Mouse (Mus musculus): ENCODE data around the gene Csf3r. TPM values are rescaled to one million over a fixed set of nuclear protein-coding genes. Genes with fewer than 3 reads are reported as not detected.

Gene Csf3r
- polyA plus RNA-seq, 1 experiment, result 2.0 TPM

DNA sequence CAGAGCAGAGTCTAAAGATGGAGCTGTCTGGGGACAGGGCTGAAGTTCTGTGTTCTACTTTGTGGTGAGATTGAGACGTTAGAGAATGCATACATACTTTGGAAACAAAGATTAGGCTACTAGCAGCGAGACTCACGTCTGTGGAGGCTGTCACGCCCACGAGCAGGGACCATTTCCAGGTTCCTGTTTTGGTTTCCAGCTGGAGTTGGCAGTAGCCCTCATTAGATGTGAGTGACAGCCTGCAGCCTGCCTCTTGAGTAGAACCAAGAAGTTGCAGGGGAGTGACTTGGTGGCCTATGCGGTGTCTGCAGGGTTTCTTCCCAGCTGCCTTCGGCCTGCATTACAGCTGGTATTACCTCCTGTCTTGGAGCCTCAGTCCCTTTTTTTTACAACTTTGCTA lies 27.3 kb downstream of the Csf3r start:
- WGBS, result 67% methylated on average over 7 of the region's 7 CpGs
- no peak for DNase-seq (ENCODE audit: low read depth, low spot score)

DNA sequence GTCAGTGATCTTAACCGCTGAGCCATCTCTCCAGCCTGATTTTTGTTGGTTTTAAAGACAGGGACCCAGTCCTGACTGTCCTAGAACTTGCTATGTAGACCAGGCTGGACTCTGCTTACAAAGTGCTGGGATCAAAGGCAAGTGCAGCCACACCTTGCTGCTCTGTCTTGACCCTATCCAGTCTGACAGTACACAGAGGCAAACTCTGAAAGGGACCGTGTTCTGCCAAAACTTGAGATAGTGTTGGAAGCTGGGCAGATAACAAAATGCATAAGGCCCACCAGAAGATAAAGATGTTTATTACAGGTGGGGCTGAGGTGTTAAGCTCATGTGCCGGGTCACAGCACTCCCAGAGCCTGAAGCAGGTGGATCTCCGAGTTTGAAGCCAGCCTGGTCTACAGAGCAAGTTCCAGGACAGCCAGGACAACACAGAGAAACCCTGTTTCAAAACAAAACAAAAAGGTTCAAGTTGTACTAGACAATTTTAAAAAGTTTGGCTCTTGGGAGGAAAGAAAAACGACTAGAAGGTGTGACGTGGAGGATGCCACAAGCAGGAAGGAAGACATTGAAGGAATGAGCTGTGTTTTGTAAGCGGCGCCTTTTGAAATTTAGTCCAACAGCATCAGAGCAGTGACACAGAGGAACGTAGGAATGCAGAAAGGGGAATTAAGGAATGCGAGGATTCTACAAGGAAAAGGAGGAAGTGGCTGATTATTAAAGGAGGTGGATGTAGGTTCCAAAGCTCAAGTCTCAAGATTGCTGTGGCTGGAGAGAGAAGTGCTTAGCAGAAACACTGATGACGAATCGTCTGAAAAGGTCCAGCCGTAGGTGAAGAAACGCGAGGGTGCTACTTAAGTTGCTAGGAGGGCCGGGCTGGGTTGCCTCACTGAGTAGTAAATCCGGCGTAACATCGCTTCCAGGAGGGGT lies 33.1 kb downstream of the Csf3r start:
- WGBS, result 8% methylated on average over 19 of the region's 19 CpGs
- DNase-seq (ENCODE audit: low read depth, low spot score), result no peak

- DNase-seq (ENCODE audit: low read depth, low spot score), result peak; percentile 76
- WGBS, result 1% methylated on average over 57 of the region's 57 CpGs
Measured at GRCm38 (mm10) chr4:126058134-126058996, 34.0 kb downstream of the Csf3r start, which contains the start of gene Oscp1. TSS of gene Oscp1 (plus strand) at chr4:126058565.

DNA sequence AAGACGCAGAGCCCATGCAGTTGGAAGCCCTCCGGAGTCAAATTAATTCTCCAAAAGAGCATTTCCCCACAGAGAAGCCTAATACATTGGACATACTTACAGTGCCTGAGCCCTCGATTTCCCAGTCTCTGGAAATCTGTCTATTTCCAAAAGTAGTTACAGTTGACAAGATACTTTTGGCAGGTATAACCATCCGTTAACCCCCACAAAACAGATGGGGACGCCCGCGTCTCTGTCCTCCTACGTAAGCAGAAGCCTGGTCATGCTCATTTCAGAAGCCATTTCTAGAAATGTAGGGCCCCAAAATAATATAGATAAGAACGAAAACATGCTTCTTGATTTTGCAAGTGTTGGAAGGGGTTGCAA lies 34.6 kb downstream of the Csf3r start:
- DNase-seq (ENCODE audit: low read depth, low spot score), result no peak
- 37% methylated on average over 9 of the region's 9 CpGs for WGBS

DNA sequence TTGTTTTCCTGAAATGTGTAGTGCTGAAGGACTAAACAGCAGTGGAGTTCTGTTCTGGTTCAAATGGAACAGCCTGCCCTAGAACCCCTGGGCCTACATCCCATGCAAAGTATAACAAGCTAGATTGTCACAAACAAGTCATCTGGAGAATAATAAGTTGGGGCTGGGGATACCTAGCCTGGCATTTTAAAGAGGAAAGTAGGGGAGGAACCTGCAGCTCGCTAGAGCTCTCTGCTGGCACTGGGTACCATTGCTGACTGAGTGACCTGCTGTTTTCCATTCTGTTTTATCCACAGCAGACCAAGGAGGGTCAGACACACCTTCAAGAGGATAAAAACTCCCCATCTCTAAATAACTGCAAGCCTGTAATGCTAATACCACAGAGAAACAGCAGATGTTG lies 38.5 kb downstream of the Csf3r start:
- no peak for DNase-seq (ENCODE audit: low read depth, low spot score)
- WGBS, result 63% methylated on average over 1 of the region's 1 CpGs

- DNase-seq (ENCODE audit: low read depth, low spot score), result no peak
- 83% methylated on average over 7 of the region's 7 CpGs for WGBS
Measured at GRCm38 (mm10) chr4:126065241-126065640, 40.9 kb downstream of the Csf3r start.

DNA sequence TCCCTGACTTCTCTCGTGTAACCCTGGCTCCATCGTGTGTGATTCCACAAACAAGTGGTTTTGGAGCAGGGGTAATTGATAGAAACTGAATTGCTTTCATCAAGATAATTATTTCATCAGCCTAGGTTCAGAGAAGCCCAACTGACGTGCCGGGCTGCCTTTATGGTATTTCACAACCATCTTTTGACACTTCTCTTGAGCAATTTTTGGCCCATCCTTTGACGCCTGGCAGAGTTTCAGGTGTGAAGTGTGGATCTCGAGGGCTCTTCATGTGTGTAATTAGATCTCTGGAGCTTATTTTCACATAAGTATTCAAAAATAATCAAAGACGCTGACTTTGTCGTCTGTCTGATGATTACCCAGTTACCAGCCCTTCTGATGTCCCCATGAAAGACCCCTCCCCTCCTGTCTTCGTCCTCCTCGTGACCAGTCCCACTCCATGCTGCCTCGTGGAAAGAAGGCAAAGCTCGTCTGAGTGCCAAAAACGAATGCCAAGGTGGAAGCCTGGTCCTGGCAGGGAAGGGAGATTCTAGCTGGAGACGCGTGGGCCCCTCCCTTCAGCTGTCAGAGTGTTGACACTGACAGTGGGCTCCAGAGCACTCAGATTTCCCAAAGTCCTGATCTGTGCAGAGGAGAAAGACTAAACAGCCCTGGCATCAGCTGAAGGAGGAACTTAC lies 43.2 kb downstream of the Csf3r start:
- no peak for DNase-seq (ENCODE audit: low read depth, low spot score)
- 60% methylated on average over 15 of the region's 15 CpGs for WGBS

DNA sequence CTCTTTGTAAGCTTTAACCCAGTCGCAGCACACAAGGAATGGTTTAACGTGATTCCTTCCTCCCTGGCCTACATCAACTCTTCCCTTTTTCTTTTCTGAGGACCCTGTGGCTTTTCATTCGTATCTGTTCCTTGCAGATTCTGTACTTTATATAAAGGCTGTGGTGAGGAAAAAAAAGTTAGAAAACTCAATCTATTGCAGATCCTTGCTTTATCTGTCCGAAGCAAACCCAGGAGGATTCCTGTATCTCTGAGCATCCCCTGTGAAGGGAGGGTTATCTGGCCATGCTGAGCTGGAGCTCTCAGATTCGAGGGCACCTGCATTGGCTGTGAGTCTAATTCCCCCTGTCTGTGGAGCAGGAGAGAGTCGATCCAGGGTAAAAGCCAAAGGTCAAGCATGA lies 44.5 kb downstream of the Csf3r start:
- 84% methylated on average over 6 of the region's 6 CpGs for WGBS
- no peak for DNase-seq (ENCODE audit: low read depth, low spot score)

GRCm38 (mm10) chr4:126077833-126078232 lies 53.5 kb downstream of the Csf3r start:
- 68% methylated on average over 6 of the region's 6 CpGs for WGBS
- DNase-seq (ENCODE audit: low read depth, low spot score), result no peak

- DNase-seq (ENCODE audit: low read depth, low spot score), result no peak
- WGBS, result 61% methylated on average over 4 of the region's 4 CpGs
Measured at GRCm38 (mm10) chr4:126079266-126079665, 54.9 kb downstream of the Csf3r start.

DNA sequence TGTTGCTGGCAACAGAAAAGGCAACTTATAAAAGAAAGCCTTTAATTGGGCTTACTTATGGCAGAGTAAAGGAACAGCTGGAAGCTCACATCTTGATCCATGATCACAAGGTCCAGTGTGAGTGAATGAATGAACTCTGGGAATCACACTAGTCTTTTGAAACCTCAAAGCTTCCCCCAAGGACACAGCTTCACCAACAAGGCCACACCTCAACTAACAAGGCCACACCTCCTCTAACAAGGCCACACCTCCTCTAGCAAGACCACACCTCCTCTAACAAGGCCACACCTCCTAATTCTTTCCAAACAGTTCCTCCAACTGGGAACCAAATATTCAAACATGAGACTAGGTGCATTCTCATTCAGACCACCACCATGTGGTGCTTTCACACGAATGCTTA lies 57.3 kb downstream of the Csf3r start:
- no peak for DNase-seq (ENCODE audit: low read depth, low spot score)
- 100% methylated on average over 1 of the region's 1 CpGs for WGBS

GRCm38 (mm10) chr4:126083021-126083420 lies 58.7 kb downstream of the Csf3r start:
- DNase-seq (ENCODE audit: low read depth, low spot score), result no peak
- WGBS, result 88% methylated on average over 9 of the region's 9 CpGs

DNA sequence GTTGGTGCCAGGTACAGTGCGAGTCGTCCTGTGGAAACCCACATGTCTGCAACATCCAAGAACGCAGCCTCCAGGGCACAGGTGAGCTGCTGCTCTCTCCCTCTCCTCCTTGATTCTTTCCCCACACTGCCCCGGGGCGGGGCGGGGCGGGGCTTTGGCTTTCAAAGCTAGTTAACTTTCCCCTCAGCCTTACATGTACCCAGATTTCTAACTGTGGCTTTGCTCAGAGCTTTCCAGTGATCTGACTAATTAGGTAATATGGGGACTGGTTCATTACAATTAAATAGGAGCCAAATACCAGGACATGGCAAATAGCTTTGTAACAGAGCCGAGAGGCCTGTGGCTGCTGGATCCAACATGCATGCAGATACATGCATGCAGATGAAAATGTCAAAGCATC lies 60.0 kb downstream of the Csf3r start:
- no peak for DNase-seq (ENCODE audit: low read depth, low spot score)

GRCm38 (mm10) chr4:126085996-126086576 lies 61.7 kb downstream of the Csf3r start:
- DNase-seq (ENCODE audit: low read depth, low spot score), result peak; percentile 67
- 23% methylated on average over 7 of the region's 7 CpGs for WGBS

More for the DNA sequence above, 60.0 kb downstream of the Csf3r start:
- 66% methylated on average over 8 of the region's 8 CpGs for WGBS

GRCm38 (mm10) chr4:126090101-126090847 lies 65.9 kb downstream of the Csf3r start:
- DNase-seq (ENCODE audit: low read depth, low spot score), result no peak
- 70% methylated on average over 7 of the region's 7 CpGs for WGBS

GRCm38 (mm10) chr4:126090848-126091124 lies 66.4 kb downstream of the Csf3r start:
- whole genome bisulfite sequencing, result 51% methylated on average over 4 of the region's 4 CpGs
- no peak for DNase-seq (ENCODE audit: low read depth, low spot score)

GRCm38 (mm10) chr4:126091873-126092272 lies 67.5 kb downstream of the Csf3r start:
- 82% methylated on average over 8 of the region's 8 CpGs for WGBS

More at GRCm38 (mm10) chr4:126091873-126092272, 67.5 kb downstream of the Csf3r start:
- DNase-seq (ENCODE audit: low read depth, low spot score), result no peak

Data from large intestine, adult 2 months (tissue).